Mouse (Mus musculus) limb, embryonic 13.5 days (tissue): Measurements from ENCODE around the gene Fes. TPM values are rescaled to one million over a fixed set of nuclear protein-coding genes. Genes with fewer than 3 reads are reported as not detected.

ENCODE experiments used
- ATAC-seq: fragments of 200-750 bp; cut with Nextera tagmentation; 2 replicates; pipeline ENCODE4 v1.8.0; 2017; ENCODE audit warnings: low read depth, moderate number of reproducible peaks, moderate TSS enrichment; ENCODE audit not compliant: low FRiP score
- H3K27ac ChIP-seq: fragments of 300-500 bp; sonication (generic); 2 replicates; pipeline ENCODE4 v1.5.1; 2015; ENCODE audit warnings: inconsistent platforms, mild to moderate bottlenecking, moderate library complexity
- H3K27me3 ChIP-seq: fragments of 300-500 bp; sonication (generic); 2 replicates; pipeline ENCODE4 v1.6.1; 2015; ENCODE audit warnings: mild to moderate bottlenecking, inconsistent platforms
- H3K36me3 ChIP-seq: fragments of 300-500 bp; sonication (generic); 2 replicates; pipeline ENCODE4 v1.6.1; 2015; ENCODE audit warnings: inconsistent platforms, mild to moderate bottlenecking, moderate library complexity
- H3K4me1 ChIP-seq: fragments of 300-500 bp; sonication (generic); 2 replicates; pipeline ENCODE4 v1.6.1; 2015; ENCODE audit warnings: inconsistent platforms
- H3K4me2 ChIP-seq: fragments of 300-500 bp; sonication (generic); replicated peaks from 2 replicates; pipeline ENCODE4 v1.6.1; 2015; ENCODE audit warnings: inconsistent platforms, mild to moderate bottlenecking, moderate library complexity
- H3K4me3 ChIP-seq: fragments of 300-500 bp; sonication (generic); 2 replicates; pipeline ENCODE4 v1.5.1; 2015; ENCODE audit warnings: moderate library complexity, mild to moderate bottlenecking, inconsistent platforms
- H3K9ac ChIP-seq: fragments of 300-500 bp; sonication (generic); 2 replicates; pipeline ENCODE4 v1.6.1; 2015; ENCODE audit warnings: mild to moderate bottlenecking, inconsistent platforms
- H3K9me3 ChIP-seq: fragments of 300-500 bp; sonication (generic); 2 replicates; pipeline ENCODE4 v1.6.1; 2016; ENCODE audit warnings: inconsistent platforms
- WGBS: fragments of 180-500 bp; shearing (Covaris S2); methylation state at CpG from one replicate; pipeline ENCODE4 v1.1.7; 2015; 5-methylcytosine and 5-hydroxymethylcytosine counted together
- polyA plus RNA-seq: library from polyadenylated mRNA; unstranded; fragments of >200 nt; fragmentation: Nextera tagmentation; extraction: Ambion mirVana; gene quantifications from 2 replicates; pipeline ENCODE4 v1.2.1, GENCODE M21; 2015

The Fes gene
- polyA plus RNA-seq, 1 experiment from 2014 or later: 14.3 TPM

DNA sequence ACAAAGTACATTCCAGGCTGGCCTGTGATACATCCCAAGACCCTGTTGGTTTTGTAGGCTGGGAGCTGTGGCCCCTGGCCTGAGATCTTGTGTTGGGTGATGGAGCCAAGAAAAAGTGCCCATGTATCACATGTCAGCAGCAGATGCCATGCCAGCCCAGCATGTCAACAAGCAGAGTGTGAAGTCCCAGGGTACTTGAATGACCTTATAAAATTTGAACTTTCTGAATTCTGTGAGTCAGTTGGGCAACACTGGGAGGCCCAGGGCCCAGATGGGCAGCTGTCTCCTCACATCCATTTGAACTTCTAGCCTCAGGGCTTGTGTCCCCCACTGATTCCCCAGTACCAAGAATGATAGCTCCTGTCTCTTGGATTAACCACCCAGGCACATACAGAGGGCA, 29.9 kb upstream of the Fes start:
- no peak for ATAC-seq

DNA sequence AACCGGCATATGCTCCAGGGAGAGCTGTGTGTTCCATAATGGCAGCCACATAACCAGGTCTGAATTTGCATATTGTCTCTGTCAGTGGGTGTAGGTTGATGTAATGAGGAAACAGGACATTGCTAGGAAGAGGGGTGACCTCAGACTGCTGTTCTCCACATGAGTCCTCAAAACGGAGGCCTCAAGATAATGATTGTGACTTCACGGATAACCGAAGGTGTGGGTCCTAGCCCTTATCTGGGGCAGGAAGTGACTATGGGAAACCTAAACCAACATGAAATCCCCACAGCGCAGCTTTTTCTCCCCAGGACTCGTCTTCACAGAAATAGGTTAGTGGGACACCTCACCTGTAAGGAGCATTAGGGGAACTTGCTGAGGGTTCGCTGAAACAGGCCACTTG, 29.2 kb upstream of the Fes start:
- Histone ChIP-seq H3K9me3 (no peaks in the 10 kb centered on the region), H3K27ac (no peak overlapping the region), H3K27me3 (no peaks in the 10 kb centered on the region), H3K4me1 (no peaks in the 10 kb centered on the region), H3K9ac (no peak overlapping the region), H3K36me3 (no peaks in the 10 kb centered on the region), H3K4me2 (no peak overlapping the region), H3K4me3 (no peak overlapping the region)
- 86% methylated on average over 7 of the region's 7 CpGs for WGBS
- ATAC-seq: no peak

More for the DNA sequence above, 29.9 kb upstream of the Fes start:
- H3K4me3 ChIP-seq: no peak overlapping the region
- no peak overlapping the region for H3K4me2 ChIP-seq
- no peak overlapping the region for H3K9ac ChIP-seq
- 0 out of 2 replicates have a peak, but pooled peaks cover under 1% of the 10 kb centered on the region for H3K4me1 ChIP-seq
- no peak overlapping the region for H3K27ac ChIP-seq
- H3K36me3 ChIP-seq: no peaks in the 10 kb centered on the region
- no peaks in the 10 kb centered on the region for H3K9me3 ChIP-seq
- H3K27me3 ChIP-seq: no peaks in the 10 kb centered on the region

DNA sequence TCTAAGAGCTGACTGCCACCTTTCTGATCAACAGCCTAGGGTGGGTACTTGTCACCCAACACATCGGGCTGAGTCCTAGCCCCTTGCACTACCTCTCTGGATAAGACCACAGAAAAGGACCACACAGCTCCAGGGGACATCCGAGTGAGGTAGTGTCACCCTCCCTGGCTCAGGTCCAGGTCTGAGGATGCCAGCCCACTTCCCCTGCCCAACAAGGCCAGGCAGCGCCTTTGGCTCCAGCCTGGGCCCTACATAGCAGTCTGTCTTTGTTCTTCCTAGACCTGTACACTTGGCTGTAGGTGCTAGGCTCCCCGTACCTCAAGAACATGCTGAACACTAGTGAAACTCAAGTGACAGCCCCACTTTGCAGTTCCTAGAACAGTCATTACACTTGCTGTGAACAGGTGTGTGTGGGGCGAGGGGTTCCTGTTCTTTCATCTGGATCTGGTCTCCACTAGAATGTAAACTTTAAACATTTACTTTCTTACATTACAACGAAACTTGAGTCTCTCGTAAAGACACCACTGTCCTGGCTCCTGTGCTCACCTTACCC, 26.6 kb upstream of the Fes start:
- Histone ChIP-seq H3K27ac (no peak overlapping the region), H3K27me3 (no peaks in the 10 kb centered on the region), H3K4me3 (no peak overlapping the region), H3K9ac (no peak overlapping the region), H3K4me2 (no peak overlapping the region), H3K36me3 (no peaks in the 10 kb centered on the region), H3K9me3 (no peaks in the 10 kb centered on the region), H3K4me1 (no peaks in the 10 kb centered on the region)
- WGBS: 71% methylated on average over 7 of the region's 7 CpGs
- no peak; the same call in 1 of the 2 replicates for ATAC-seq

DNA sequence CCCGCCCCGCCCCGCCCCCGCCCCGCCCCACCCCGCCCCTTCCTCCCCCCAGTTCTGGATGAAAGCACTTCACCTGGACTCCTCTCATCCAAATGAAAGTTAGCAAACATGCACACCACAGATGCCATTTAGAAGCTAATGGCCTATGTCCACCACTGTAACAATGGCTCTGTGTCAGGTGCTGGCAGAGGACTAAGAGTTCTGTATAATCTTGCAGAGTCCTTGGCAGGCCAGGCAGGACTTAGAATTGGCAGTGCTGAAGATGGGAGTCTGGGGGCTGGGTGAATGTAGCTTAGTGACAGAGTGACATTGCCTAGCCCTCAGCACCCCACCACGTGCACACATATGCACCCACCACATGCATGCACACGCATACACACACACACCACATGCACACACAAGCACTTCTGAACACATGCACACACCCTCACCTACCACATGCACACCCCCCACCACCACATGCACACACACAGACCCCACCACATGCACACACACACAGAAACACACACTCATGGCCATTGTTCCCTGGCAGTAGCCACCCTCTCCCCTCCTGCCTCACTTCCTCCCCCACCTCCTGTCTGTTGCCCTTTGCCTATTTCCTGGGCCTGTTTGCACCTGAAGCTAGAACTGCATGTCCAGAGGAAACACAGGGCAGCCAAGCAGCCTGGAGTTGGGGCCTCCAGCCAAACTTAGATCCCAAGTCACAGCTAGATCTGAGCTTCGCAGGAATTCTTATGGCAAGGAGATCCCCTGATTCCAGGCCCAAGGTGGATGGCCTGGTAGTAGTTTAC, 26.0 kb upstream of the Fes start:
- Histone ChIP-seq H3K4me3 (no peak overlapping the region), H3K36me3 (no peaks in the 10 kb centered on the region), H3K9me3 (no peaks in the 10 kb centered on the region), H3K4me2 (no peak overlapping the region), H3K4me1 (no peaks in the 10 kb centered on the region), H3K27ac (no peak overlapping the region), H3K9ac (no peak overlapping the region), H3K27me3 (no peaks in the 10 kb centered on the region)
- 82% methylated on average over 9 of the region's 9 CpGs for WGBS
- no peak for ATAC-seq

DNA sequence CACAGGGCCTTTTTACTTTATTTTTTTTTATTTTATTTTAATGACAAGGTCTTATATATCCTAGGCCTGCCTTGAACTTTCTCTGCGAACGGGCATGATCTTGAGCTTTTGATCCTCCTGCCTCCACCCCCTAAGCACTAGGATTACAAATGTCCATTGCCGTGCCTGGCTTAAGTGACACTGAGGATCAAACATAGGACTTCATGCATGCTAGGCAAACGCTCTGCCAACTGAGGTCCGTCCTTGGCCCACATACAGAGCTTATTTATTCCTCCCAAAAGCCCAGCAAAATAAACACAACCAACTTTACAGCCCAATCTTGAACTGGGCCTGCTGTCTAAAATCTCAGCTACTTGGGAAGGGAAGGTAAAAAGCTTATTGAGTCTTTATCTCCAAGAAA, 25.0 kb upstream of the Fes start:
- no peak for ATAC-seq
- Histone ChIP-seq H3K4me1 (peaks cover 1% of the 10 kb centered on the region; the same call in 1 of the 2 replicates), H3K27me3 (no peaks in the 10 kb centered on the region), H3K27ac (no peak overlapping the region), H3K4me2 (no peak overlapping the region), H3K9ac (no peak overlapping the region), H3K9me3 (no peaks in the 10 kb centered on the region), H3K4me3 (no peak overlapping the region), H3K36me3 (no peaks in the 10 kb centered on the region)
- 53% methylated on average over 5 of the region's 5 CpGs for WGBS

DNA sequence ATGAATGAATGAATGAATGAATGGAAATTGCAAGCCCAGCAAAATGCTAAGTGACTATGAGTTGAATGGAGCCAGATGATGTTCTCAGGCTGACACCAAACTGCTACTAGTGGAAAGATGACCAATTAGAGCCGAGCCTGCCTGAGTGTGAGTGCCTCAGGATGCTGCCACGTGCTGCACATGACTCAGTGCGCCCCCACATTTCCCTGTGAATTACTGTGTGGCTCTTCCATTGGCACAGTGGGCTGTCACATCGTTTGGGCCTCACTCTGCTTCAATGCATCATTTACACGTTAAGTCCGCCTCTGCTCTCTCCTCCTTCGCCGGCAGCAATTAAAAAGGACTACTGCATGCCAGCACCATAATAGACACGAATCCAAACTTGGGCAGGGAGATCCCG, 24.5 kb upstream of the Fes start:
- ATAC-seq: no peak
- no peak overlapping the region for H3K4me3 ChIP-seq
- no peaks in the 10 kb centered on the region for H3K9me3 ChIP-seq
- peaks cover 6% of the 10 kb centered on the region; the same call in 1 of the 2 replicates for H3K4me1 ChIP-seq
- H3K27ac ChIP-seq: no peak overlapping the region
- H3K4me2 ChIP-seq: no peak overlapping the region
- WGBS: 59% methylated on average over 10 of the region's 10 CpGs
- H3K27me3 ChIP-seq: no peaks in the 10 kb centered on the region
- H3K9ac ChIP-seq: no peak overlapping the region
- H3K36me3 ChIP-seq: no peaks in the 10 kb centered on the region

DNA sequence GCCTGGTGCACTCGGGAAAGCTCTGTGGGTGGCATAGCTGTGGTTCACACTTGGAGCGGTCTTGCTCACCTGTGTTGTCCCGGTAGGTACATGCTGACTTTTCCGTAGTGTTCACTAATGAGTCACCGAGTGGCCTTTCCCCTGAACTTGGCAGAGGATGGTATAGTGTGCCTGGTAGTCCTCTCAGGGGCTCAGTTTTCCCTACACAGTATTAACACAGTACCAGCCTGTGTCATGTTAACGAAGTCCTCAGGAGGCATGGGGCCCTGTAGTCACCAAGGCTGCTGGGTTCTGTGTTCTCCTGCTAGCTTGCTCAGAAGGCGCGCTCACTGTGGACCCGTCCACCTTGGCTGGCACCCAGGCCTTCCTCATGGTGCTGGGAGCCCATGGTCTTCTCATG, 22.6 kb upstream of the Fes start:
- H3K9ac ChIP-seq: no peak overlapping the region
- H3K9me3 ChIP-seq: no peaks in the 10 kb centered on the region
- 72% methylated on average over 9 of the region's 9 CpGs for WGBS
- H3K4me1 ChIP-seq: peaks cover 7% of the 10 kb centered on the region; the same call in 1 of the 2 replicates
- H3K27me3 ChIP-seq: 0 out of 2 replicates have a peak, but pooled peaks cover 8% of the 10 kb centered on the region
- H3K27ac ChIP-seq: no peak overlapping the region
- H3K4me2 ChIP-seq: no peak overlapping the region
- no peak overlapping the region for H3K4me3 ChIP-seq
- H3K36me3 ChIP-seq: no peaks in the 10 kb centered on the region
- ATAC-seq: 0 out of 2 replicates have a peak, but pooled peaks have one; percentile 32

DNA sequence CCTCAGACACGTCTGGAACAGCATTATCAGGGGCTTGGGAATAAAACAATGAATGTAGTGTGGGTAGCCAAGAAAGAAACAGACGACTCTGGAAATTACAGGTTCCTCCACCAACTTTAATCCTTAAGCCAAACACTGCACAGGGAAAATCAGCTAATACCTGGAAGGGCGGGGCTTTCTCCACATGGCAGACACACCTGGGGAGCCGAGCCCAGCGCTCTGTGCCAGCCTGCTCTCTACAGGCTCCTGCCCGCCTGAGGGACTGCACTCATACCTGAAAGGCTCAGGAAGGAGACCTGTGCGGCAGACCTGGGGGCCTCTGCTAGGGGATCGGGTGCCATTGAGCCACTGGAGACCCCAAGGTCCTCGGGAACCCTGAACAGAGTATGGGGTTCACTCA, 20.0 kb upstream of the Fes start:
- Histone ChIP-seq H3K4me2 (no peak overlapping the region), H3K27me3 (0 out of 2 replicates have a peak, but pooled peaks cover 15% of the 10 kb centered on the region), H3K9ac (no peak overlapping the region), H3K36me3 (no peaks in the 10 kb centered on the region), H3K4me1 (peaks cover 12% of the 10 kb centered on the region), H3K4me3 (no peak overlapping the region), H3K9me3 (no peaks in the 10 kb centered on the region), H3K27ac (no peak overlapping the region)
- WGBS: 71% methylated on average over 9 of the region's 9 CpGs
- no peak for ATAC-seq

DNA sequence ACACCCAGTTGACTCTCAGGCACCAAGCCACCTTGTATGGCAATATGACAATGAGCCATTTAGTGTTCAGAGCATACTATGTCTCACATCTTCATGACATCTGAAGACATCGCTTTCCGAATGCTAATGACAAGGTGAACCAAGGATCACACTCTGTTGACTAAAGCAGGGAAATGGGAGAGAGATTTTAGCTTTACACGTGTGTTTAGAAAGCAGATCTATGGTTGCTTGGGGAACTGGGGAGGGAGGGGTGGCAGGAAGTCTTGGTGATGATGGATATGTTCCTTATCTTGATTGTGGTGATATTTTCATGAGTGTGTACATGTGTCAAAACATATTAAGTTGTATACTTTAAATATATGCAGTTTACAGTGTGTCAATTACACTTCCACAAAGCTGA, 18.4 kb upstream of the Fes start:
- no peak overlapping the region for H3K4me3 ChIP-seq
- peaks cover 18% of the 10 kb centered on the region for H3K4me1 ChIP-seq
- no peak for ATAC-seq

DNA sequence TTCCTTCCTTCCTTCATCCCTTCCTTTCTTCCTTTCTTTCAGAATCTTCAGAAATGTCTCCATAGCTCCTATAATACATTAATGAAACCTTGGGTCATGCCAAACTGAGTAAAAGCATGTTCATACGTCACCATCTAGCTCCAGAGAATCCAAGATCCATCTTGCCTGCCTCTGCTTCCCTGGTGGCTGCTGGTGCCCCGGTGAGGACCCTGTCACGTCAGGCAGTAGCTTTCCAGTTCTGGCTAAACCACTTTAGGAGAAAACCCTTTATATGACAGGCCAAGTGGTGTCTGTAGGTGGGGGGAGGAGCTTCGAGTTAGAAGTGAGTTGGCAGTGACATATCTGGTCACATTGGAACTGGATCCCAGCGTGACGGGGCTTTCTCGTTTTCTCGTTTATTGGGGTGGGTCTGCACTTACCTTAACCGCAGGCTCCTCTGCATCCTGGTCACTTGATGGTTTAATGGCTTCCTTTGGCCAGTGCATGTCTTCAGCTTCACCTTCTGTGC, 17.5 kb upstream of the Fes start, which contains the start of gene Furin:
Gene Furin, minus strand, starts transcription at position 249 of the 508 bp plus-strand sequence.
- Histone ChIP-seq H3K4me2 (no peak within 1 kb of the TSS), H3K4me3 (no peak within 1 kb of the TSS), H3K9ac (no peak within 1 kb of the TSS), H3K9me3 (no peaks in the 10 kb centered on the region), H3K4me1 (peaks cover 27% of the 10 kb centered on the region), H3K27me3 (0 out of 2 replicates have a peak, but pooled peaks cover 15% of the 10 kb centered on the region), H3K27ac (no peak within 1 kb of the TSS), H3K36me3 (no peaks in the 10 kb centered on the region)
- no peak for ATAC-seq
- WGBS: 51% methylated on average over 9 of the region's 9 CpGs

More for the DNA sequence above, 18.4 kb upstream of the Fes start:
- no peaks in the 10 kb centered on the region for H3K36me3 ChIP-seq
- H3K27me3 ChIP-seq: 0 out of 2 replicates have a peak, but pooled peaks cover 15% of the 10 kb centered on the region
- H3K9ac ChIP-seq: no peak overlapping the region
- H3K27ac ChIP-seq: no peak overlapping the region
- no peak overlapping the region for H3K4me2 ChIP-seq
- no peaks in the 10 kb centered on the region for H3K9me3 ChIP-seq
- 83% methylated on average over 3 of the region's 3 CpGs for WGBS

DNA sequence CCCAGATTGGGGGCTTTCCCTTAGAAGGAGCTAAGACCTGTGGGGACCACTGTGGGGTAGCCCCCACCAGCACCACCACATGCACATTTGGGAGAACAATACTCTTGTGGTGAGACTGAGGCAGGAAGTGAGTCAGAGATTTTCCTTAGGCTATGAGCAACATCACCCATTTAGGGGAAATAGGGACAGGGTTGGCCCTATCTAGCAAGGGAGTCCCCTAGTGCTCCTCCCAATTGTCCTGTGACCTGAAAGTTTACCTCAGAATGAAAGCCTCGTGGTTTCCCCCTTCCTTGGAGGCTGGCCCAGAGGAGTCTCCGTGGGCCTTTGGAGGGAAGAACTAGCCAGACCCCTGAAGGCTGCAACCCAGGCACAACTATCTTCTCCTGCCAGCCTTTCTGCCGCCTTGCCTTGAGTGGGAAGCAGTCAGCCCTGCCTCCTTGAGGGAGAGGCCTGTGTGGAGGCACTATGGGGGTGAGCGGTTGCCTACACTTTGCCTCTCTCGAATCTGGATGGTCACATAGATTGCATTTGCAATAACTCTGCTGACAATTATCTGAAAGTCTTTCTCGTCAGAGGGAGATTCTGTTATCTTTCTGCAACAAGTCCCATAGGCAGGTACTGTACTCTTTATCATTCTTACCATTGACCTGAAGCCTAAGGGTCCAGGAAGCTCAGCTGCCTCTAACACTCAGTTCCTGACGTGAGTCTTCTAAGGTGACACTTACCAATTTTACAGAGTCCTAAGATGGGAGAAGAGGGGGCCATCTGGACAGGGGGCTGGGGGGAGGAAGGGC, 16.6 kb upstream of the Fes start:
- Histone ChIP-seq H3K27ac (no peak overlapping the region), H3K4me1 (peaks cover 37% of the 10 kb centered on the region), H3K4me3 (no peak overlapping the region), H3K9ac (no peak overlapping the region), H3K9me3 (no peaks in the 10 kb centered on the region), H3K36me3 (no peaks in the 10 kb centered on the region), H3K4me2 (no peak overlapping the region), H3K27me3 (0 out of 2 replicates have a peak, but pooled peaks cover 15% of the 10 kb centered on the region)
- WGBS: 64% methylated on average over 7 of the region's 7 CpGs
- no peak for ATAC-seq

DNA sequence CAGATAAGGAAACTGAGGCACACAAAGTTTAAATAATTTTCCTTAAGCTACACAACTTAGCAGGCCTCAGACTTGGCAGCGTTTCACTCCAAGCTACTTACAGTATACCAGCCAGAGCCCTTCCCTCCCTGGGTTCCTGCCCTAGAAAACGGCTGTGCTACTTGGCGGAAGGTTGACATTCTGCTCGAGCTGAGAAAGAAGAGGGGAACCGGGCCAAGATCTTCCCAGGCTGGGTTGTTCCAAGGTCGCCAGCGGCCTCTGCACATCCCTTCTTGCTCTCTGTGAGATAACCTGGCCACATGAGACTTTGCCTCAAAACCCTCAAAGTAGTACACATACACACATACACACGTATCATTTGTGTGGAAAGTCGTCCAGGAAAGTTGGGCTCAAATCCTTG, 15.8 kb upstream of the Fes start:
- peaks cover 44% of the 10 kb centered on the region for H3K4me1 ChIP-seq
- no peak overlapping the region; the same call in 1 of the 2 replicates for H3K27ac ChIP-seq

More for the DNA sequence above, 15.8 kb upstream of the Fes start:
- ATAC-seq: no peak
- H3K9ac ChIP-seq: 0 out of 2 replicates have a peak overlapping the region, but pooled peaks have one; percentile 97
- H3K27me3 ChIP-seq: 0 out of 2 replicates have a peak, but pooled peaks cover 15% of the 10 kb centered on the region
- peak overlapping the region; percentile 94 for H3K4me2 ChIP-seq
- no peaks in the 10 kb centered on the region for H3K36me3 ChIP-seq
- H3K4me3 ChIP-seq: peak overlapping the region; percentile 95
- no peaks in the 10 kb centered on the region for H3K9me3 ChIP-seq
- WGBS: 55% methylated on average over 9 of the region's 9 CpGs
